Mouse (Mus musculus): ENCODE measurements at regions not wholly inside any gene's neighbourhood (a gene's known extent, or its start where the extent isn't known, plus 50 kb on each side); places are given as distances from the start of the nearest gene placed in this dataset.

DNA sequence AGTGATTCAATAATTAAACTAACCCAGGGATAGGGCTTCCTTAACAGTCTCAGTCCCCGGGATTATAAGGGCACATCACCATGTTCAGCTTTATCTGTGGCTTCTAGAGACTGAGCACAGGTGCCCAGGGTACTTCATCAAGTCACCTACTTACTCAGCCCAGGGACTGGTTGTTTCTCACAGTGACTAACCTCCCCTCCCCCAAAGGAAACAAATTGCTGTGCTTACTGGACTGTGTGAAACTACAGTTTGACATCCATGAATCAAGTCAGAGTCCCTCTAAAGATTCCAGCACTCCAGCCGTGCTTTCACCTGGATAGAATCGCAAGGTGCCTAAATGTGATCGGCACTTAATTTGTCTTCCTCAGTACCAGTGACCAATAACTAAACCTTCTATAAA, 125.2 kb downstream of the Fam84b start:
- no peak for TF ChIP-seq GATA1 (IDR thresholded peaks at IDR 0.05; ENCODE audit: borderline replicate concordance, low read length)
- no peak for TF ChIP-seq FLI1 (IDR thresholded peaks at IDR 0.05; ENCODE audit: low read length)

All from megakaryocyte, embryonic 14.5 days (primary cell).